Mouse (Mus musculus) forebrain, embryonic 16.5 days (tissue): ENCODE data around the gene Hjurp. TPM values are rescaled to one million over a fixed set of nuclear protein-coding genes. Genes with fewer than 3 reads are reported as not detected.
A peak's percentile ranks its signal among the peaks of the same experiment; 100 is the strongest.

Experiments
- ATAC-seq: fragments of 200-750 bp; cut with Nextera tagmentation; 2 replicates; pipeline ENCODE4 v1.8.0; 2017; ENCODE audit warnings: mild to moderate bottlenecking, moderate library complexity
- H3K27ac ChIP-seq: fragments of 300-500 bp; sonication (generic); 2 replicates; pipeline ENCODE4 v1.5.1; 2014; ENCODE audit warnings: low read length, control low read depth
- H3K27me3 ChIP-seq: fragments of 300-500 bp; sonication (generic); replicated peaks from 2 replicates; pipeline ENCODE4 v1.6.1; 2014; ENCODE audit warnings: low read length; ENCODE audit not compliant: control insufficient read depth, insufficient read depth
- H3K36me3 ChIP-seq: fragments of 300-500 bp; sonication (generic); 2 replicates; pipeline ENCODE4 v1.6.1; 2014; ENCODE audit not compliant: control insufficient read depth, insufficient read depth
- H3K4me1 ChIP-seq: fragments of 300-500 bp; sonication (generic); replicated peaks from 2 replicates; pipeline ENCODE4 v1.6.1; 2014; ENCODE audit warnings: low read length; ENCODE audit not compliant: control insufficient read depth, insufficient read depth
- H3K4me2 ChIP-seq: fragments of 300-500 bp; sonication (generic); 2 replicates; pipeline ENCODE4 v1.6.1; 2014; ENCODE audit warnings: mild to moderate bottlenecking, low read length, control low read depth
- H3K4me3 ChIP-seq: fragments of 300-500 bp; sonication (generic); replicated peaks from 2 replicates; pipeline ENCODE4 v1.5.1; 2014; ENCODE audit warnings: mild to moderate bottlenecking, low read length, control low read depth
- H3K9ac ChIP-seq: fragments of 300-500 bp; sonication (generic); replicated peaks from 2 replicates; pipeline ENCODE4 v1.6.1; 2014; ENCODE audit warnings: low read depth, low read length, control low read depth
- H3K9me3 ChIP-seq: fragments of 300-500 bp; sonication (generic); 2 replicates; pipeline ENCODE4 v1.6.1; 2016; ENCODE audit warnings: low read length; ENCODE audit not compliant: control insufficient read depth
- WGBS: fragments of 180-500 bp; shearing (Covaris S2); extraction: QIAGEN DNeasy Blood & Tissue Kit; methylation state at CpG from one replicate; pipeline ENCODE4 v1.1.7; 2014; 5-methylcytosine and 5-hydroxymethylcytosine counted together
- polyA plus RNA-seq: library from polyadenylated mRNA; unstranded; fragments of >200 nt; fragmentation: Nextera tagmentation; extraction: Ambion mirVana; gene quantifications from 2 replicates; pipeline ENCODE4 v1.2.1, GENCODE M21; 2015

The Hjurp gene
- polyA plus RNA-seq, 1 experiment from 2014 or later, result 121 TPM

GRCm38 (mm10) chr1:88289152-88289551 is 11.7 kb upstream of the Hjurp start:
- H3K9me3 ChIP-seq, result peaks cover 48% of the 10 kb centered on the region
- WGBS, result 46% methylated on average over 2 of the region's 2 CpGs
- H3K27me3 ChIP-seq, result no peaks in the 10 kb centered on the region
- H3K9ac ChIP-seq, result no peak overlapping the region
- no peak overlapping the region for H3K4me3 ChIP-seq
- no peak overlapping the region for H3K27ac ChIP-seq
- no peaks in the 10 kb centered on the region for H3K4me1 ChIP-seq
- no peak overlapping the region for H3K4me2 ChIP-seq
- no peaks in the 10 kb centered on the region for H3K36me3 ChIP-seq
- no peak for ATAC-seq

- Histone ChIP-seq H3K27ac (no peak overlapping the region), H3K9ac (no peak overlapping the region), H3K4me1 (no peaks in the 10 kb centered on the region), H3K27me3 (no peaks in the 10 kb centered on the region), H3K4me2 (no peak overlapping the region), H3K36me3 (no peaks in the 10 kb centered on the region), H3K9me3 (peaks cover 48% of the 10 kb centered on the region), H3K4me3 (no peak overlapping the region)
- WGBS, result 72% methylated on average over 3 of the region's 3 CpGs
- ATAC-seq, result no peak
Measured at GRCm38 (mm10) chr1:88288789-88289127, 11.3 kb upstream of the Hjurp start.

GRCm38 (mm10) chr1:88288056-88288788 is 10.8 kb upstream of the Hjurp start:
- H3K4me3 ChIP-seq, result no peak overlapping the region
- 45% methylated on average over 3 of the region's 3 CpGs for WGBS
- H3K9ac ChIP-seq, result no peak overlapping the region
- no peaks in the 10 kb centered on the region for H3K4me1 ChIP-seq
- peaks cover 53% of the 10 kb centered on the region for H3K9me3 ChIP-seq
- ATAC-seq, result no peak
- H3K36me3 ChIP-seq, result no peaks in the 10 kb centered on the region
- H3K4me2 ChIP-seq, result no peak overlapping the region
- no peak overlapping the region for H3K27ac ChIP-seq
- no peaks in the 10 kb centered on the region for H3K27me3 ChIP-seq

GRCm38 (mm10) chr1:88287697-88287980 is 10.2 kb upstream of the Hjurp start:
- H3K4me2 ChIP-seq, result no peak overlapping the region
- no peaks in the 10 kb centered on the region for H3K4me1 ChIP-seq
- no peaks in the 10 kb centered on the region for H3K27me3 ChIP-seq
- H3K4me3 ChIP-seq, result no peak overlapping the region
- WGBS, result 40% methylated on average over 5 of the region's 5 CpGs
- no peaks in the 10 kb centered on the region for H3K36me3 ChIP-seq
- ATAC-seq, result no peak
- H3K9ac ChIP-seq, result no peak overlapping the region
- H3K27ac ChIP-seq, result no peak overlapping the region
- H3K9me3 ChIP-seq, result peaks cover 58% of the 10 kb centered on the region

- no peak overlapping the region for H3K4me2 ChIP-seq
- H3K9me3 ChIP-seq, result peaks cover 56% of the 10 kb centered on the region
- H3K27ac ChIP-seq, result no peak overlapping the region
- H3K4me1 ChIP-seq, result no peaks in the 10 kb centered on the region
- H3K4me3 ChIP-seq, result no peak overlapping the region
- no peaks in the 10 kb centered on the region for H3K27me3 ChIP-seq
- no peak overlapping the region for H3K9ac ChIP-seq
- WGBS, result 73% methylated on average over 13 of the region's 13 CpGs
- ATAC-seq, result no peak
- no peaks in the 10 kb centered on the region for H3K36me3 ChIP-seq
Measured at GRCm38 (mm10) chr1:88286887-88287696, 9.7 kb upstream of the Hjurp start.

GRCm38 (mm10) chr1:88286136-88286845 is 8.9 kb upstream of the Hjurp start:
- Histone ChIP-seq H3K4me3 (no peak overlapping the region), H3K9me3 (peaks cover 52% of the 10 kb centered on the region), H3K4me2 (no peak overlapping the region), H3K9ac (no peak overlapping the region), H3K36me3 (no peaks in the 10 kb centered on the region), H3K27ac (no peak overlapping the region), H3K27me3 (no peaks in the 10 kb centered on the region), H3K4me1 (no peaks in the 10 kb centered on the region)
- WGBS, result 82% methylated on average over 15 of the region's 15 CpGs
- ATAC-seq, result no peak

- no peak overlapping the region for H3K4me2 ChIP-seq
- H3K9me3 ChIP-seq, result peaks cover 51% of the 10 kb centered on the region
- no peak overlapping the region for H3K9ac ChIP-seq
- H3K36me3 ChIP-seq, result no peaks in the 10 kb centered on the region
- no peaks in the 10 kb centered on the region for H3K27me3 ChIP-seq
- WGBS, result 73% methylated on average over 5 of the region's 5 CpGs
- ATAC-seq, result no peak
- no peaks in the 10 kb centered on the region for H3K4me1 ChIP-seq
- no peak overlapping the region for H3K4me3 ChIP-seq
- H3K27ac ChIP-seq, result no peak overlapping the region
Measured at GRCm38 (mm10) chr1:88285652-88286051, 8.2 kb upstream of the Hjurp start.

GRCm38 (mm10) chr1:88284946-88285320 is 7.5 kb upstream of the Hjurp start:
- Histone ChIP-seq H3K9ac (no peak overlapping the region), H3K36me3 (no peaks in the 10 kb centered on the region), H3K4me2 (no peak overlapping the region), H3K9me3 (peaks cover 44% of the 10 kb centered on the region), H3K27me3 (no peaks in the 10 kb centered on the region), H3K4me1 (no peaks in the 10 kb centered on the region), H3K4me3 (no peak overlapping the region), H3K27ac (no peak overlapping the region)
- no peak; the same call in 1 of the 2 replicates for ATAC-seq
- WGBS, result 65% methylated on average over 7 of the region's 7 CpGs

- peak; percentile 25; the same call in 1 of the 2 replicates for ATAC-seq
- Histone ChIP-seq H3K4me3 (no peak overlapping the region), H3K9ac (no peak overlapping the region), H3K9me3 (peaks cover 42% of the 10 kb centered on the region), H3K4me2 (no peak overlapping the region), H3K27ac (no peak overlapping the region), H3K36me3 (no peaks in the 10 kb centered on the region), H3K27me3 (no peaks in the 10 kb centered on the region), H3K4me1 (no peaks in the 10 kb centered on the region)
- 64% methylated on average over 10 of the region's 10 CpGs for WGBS
Measured at GRCm38 (mm10) chr1:88284228-88284945, 7.0 kb upstream of the Hjurp start.
